ENCODE assay signal across 9 mouse cellular contexts in genomic region chr8:45236164-45236912, GRCm38 (mm10). TPM values are rescaled to one million over a fixed set of nuclear protein-coding genes. Genes with fewer than 3 reads are reported as not detected.
DNase-seq lines count a peak whose midpoint lies in the region; ATAC-seq and TF ChIP-seq lines count a peak whose summit lies in the region.
"Had no signal": no experiment of that assay in that cellular context is flagged by ENCODE, and none has a peak within 500 bp of the region (broad histone marks: within the 10 kb centered on the region; RNA-seq: fewer than 3 reads in every experiment).

No protein-coding gene starts in this region.

- H3K4me1 ChIP-seq in intestine, embryonic 16.5 days (ENCODE audit: control insufficient read depth, insufficient read depth, low read length): no peaks in the 10 kb centered on the region
- H3K4me1 ChIP-seq in limb, embryonic 10.5 days: peaks cover 7% of the 10 kb centered on the region
- peaks cover 3% of the 10 kb centered on the region for H3K4me1 ChIP-seq in midbrain, embryonic 15.5 days

- H3K9me3 ChIP-seq in intestine, embryonic 16.5 days (ENCODE audit: control insufficient read depth, low read length): no peaks in the 10 kb centered on the region
- H3K9me3 ChIP-seq in limb, embryonic 10.5 days (replicated peaks): no peaks in the 10 kb centered on the region
- no peaks in the 10 kb centered on the region for H3K9me3 ChIP-seq in midbrain, embryonic 15.5 days

- intact Hi-C loops in gastrocnemius, adult 2 months (cut with DNase I): loop anchor here (1.0 to 5.0 kb wide), 2 partner anchors 168 to 184 kb away; no protein-coding TSS in a partner anchor

- DNase-seq in gastrocnemius, adult 2 months: peak; percentile 37
- DNase-seq in gastrocnemius, postnatal 25 days: no peak
- DNase-seq in cerebellum, postnatal 10 days: peak; percentile 76 to 83
- peak; percentile 49 for DNase-seq in gastrocnemius, postnatal 10 days
- DNase-seq in limb, embryonic 10.5 days (ENCODE audit: low spot score): peak; percentile 64
- peak; percentile 7 for DNase-seq in testis, postnatal 14 days (ENCODE audit: low spot score)

- H3K27ac ChIP-seq in gastrocnemius, adult 2 months: no peak overlapping the region
- H3K27ac ChIP-seq in intestine, embryonic 16.5 days (ENCODE audit: low read length): no peak overlapping the region
- no peak overlapping the region for H3K27ac ChIP-seq in limb, embryonic 10.5 days
- no peak overlapping the region for H3K27ac ChIP-seq in midbrain, embryonic 15.5 days
- H3K27ac ChIP-seq: macrophage had no signal

- peak; percentile 75 for TF ChIP-seq CTCF in gastrocnemius, adult 2 months (IDR thresholded peaks at IDR 0.05)

- peak; percentile 51 for ATAC-seq in intestine, embryonic 16.5 days
- peak; percentile 87 for ATAC-seq in midbrain, embryonic 15.5 days (replicated peaks)

- no peak overlapping the region for H3K9ac ChIP-seq in intestine, embryonic 16.5 days (ENCODE audit: low read depth, low read length)
- H3K9ac ChIP-seq in midbrain, embryonic 15.5 days: no peak overlapping the region

- 25% methylated on average over 14 of the region's 14 CpGs for WGBS in intestine, embryonic 16.5 days
- WGBS in limb, embryonic 10.5 days: 26% methylated on average over 14 of the region's 14 CpGs
- WGBS in midbrain, embryonic 15.5 days: 24% methylated on average over 14 of the region's 14 CpGs

- H3K36me3 ChIP-seq in intestine, embryonic 16.5 days (ENCODE audit: control insufficient read depth, insufficient read depth, low read length): no peaks in the 10 kb centered on the region
- no peaks in the 10 kb centered on the region for H3K36me3 ChIP-seq in limb, embryonic 10.5 days
- no peaks in the 10 kb centered on the region for H3K36me3 ChIP-seq in midbrain, embryonic 15.5 days (replicated peaks)

- no peaks in the 10 kb centered on the region for H3K27me3 ChIP-seq in intestine, embryonic 16.5 days (replicated peaks; ENCODE audit: control insufficient read depth, insufficient read depth, low read length)
- H3K27me3 ChIP-seq in limb, embryonic 10.5 days (ENCODE audit: low read depth, poor library complexity, severe bottlenecking): no peaks in the 10 kb centered on the region
- no peaks in the 10 kb centered on the region for H3K27me3 ChIP-seq in midbrain, embryonic 15.5 days (replicated peaks)

- peak overlapping the region; percentile 33; the same call in 1 of the 2 replicates for H3K4me3 ChIP-seq in gastrocnemius, adult 2 months
- no peak overlapping the region for H3K4me3 ChIP-seq in intestine, embryonic 16.5 days (ENCODE audit: low read length)
- H3K4me3 ChIP-seq in limb, embryonic 10.5 days: peak overlapping the region; percentile 22; the same call in 1 of the 2 replicates
- H3K4me3 ChIP-seq in midbrain, embryonic 15.5 days: peak overlapping the region; percentile 15; the same call in 1 of the 2 replicates

- no peak overlapping the region for H3K4me2 ChIP-seq in intestine, embryonic 16.5 days (ENCODE audit: low read depth, low read length)
- H3K4me2 ChIP-seq in midbrain, embryonic 15.5 days: peak overlapping the region; percentile 49

RNA-seq across cellular contexts. Expression of gene F11, which starts 25.5 kb away (rescaled TPM):
- total RNA-seq in gastrocnemius, adult 2 months (2021): not detected
- not detected for total RNA-seq in gastrocnemius, postnatal 25 days (2021)
- total RNA-seq in gastrocnemius, postnatal 10 days (2021): under 1 TPM in 1 of 2 experiments, not detected in 1; 0.11 TPM
- polyA plus RNA-seq in intestine, embryonic 16.5 days (2015; fragmentation: Nextera tagmentation; extraction: Ambion mirVana): 0.40 and 0.72 TPM in 2 replicates
- not detected in 2 replicates for polyA plus RNA-seq in limb, embryonic 10.5 days (2016; fragmentation: Nextera tagmentation; extraction: Ambion mirVana)
- not detected in 2 replicates for polyA plus RNA-seq in midbrain, embryonic 15.5 days (2015; fragmentation: Nextera tagmentation; extraction: Ambion mirVana)
- polyA plus RNA-seq: macrophage had no signal

RNA-seq across cellular contexts. Expression of gene Klkb1, which starts 58.3 kb away (rescaled TPM):
- total RNA-seq in gastrocnemius, adult 2 months (2021): not detected
- not detected for total RNA-seq in gastrocnemius, postnatal 25 days (2021)
- not detected for total RNA-seq in gastrocnemius, postnatal 10 days (2021)
- 0.07 and 0.09 TPM in 2 replicates for polyA plus RNA-seq in intestine, embryonic 16.5 days (2015; fragmentation: Nextera tagmentation; extraction: Ambion mirVana)
- polyA plus RNA-seq in limb, embryonic 10.5 days (2016; fragmentation: Nextera tagmentation; extraction: Ambion mirVana): 0.03 TPM in 1 of 2 replicates, not detected in the other
- 0.03 TPM in 1 of 2 replicates, not detected in the other for polyA plus RNA-seq in midbrain, embryonic 15.5 days (2015; fragmentation: Nextera tagmentation; extraction: Ambion mirVana)
